Mouse (Mus musculus) heart, embryonic 14.5 days (tissue): ENCODE results near the gene Gtpbp2. TPM values are rescaled to one million over a fixed set of nuclear protein-coding genes. Genes with fewer than 3 reads are reported as not detected.
A peak's percentile ranks its signal among the peaks of the same experiment; 100 is the strongest.

Experiments
- ATAC-seq: fragments of 200-750 bp; cut with Nextera tagmentation; 2 replicates; pipeline ENCODE4 v1.8.0; 2017; ENCODE audit warnings: low read depth, moderate TSS enrichment; ENCODE audit not compliant: insufficient number of reproducible peaks, insufficient read depth, low FRiP score
- H3K27ac ChIP-seq, 2 experiments: fragments of 200-500 bp in 1 of 2; fragments of 300-500 bp in 1 of 2; sonication (generic) in 1 of 2; replicated peaks in 1 of 2; 2 replicates each; pipeline ENCODE4 v1.5.1; 2012 to 2014; ENCODE audit warnings: low read depth in 2 of 2, low read length in 2 of 2, control low read depth in 1 of 2, mild to moderate bottlenecking in 1 of 2, mixed read lengths in 1 of 2; ENCODE audit not compliant: control insufficient read depth in 1 of 2, insufficient read depth in 1 of 2
- H3K27me3 ChIP-seq: fragments of 300-500 bp; sonication (generic); 2 replicates; pipeline ENCODE4 v1.6.1; 2014; ENCODE audit warnings: mild to moderate bottlenecking, low read length, control low read depth; ENCODE audit not compliant: control insufficient read depth, insufficient read depth
- H3K36me3 ChIP-seq: fragments of 300-500 bp; sonication (generic); 2 replicates; pipeline ENCODE4 v1.6.1; 2014; ENCODE audit warnings: mild to moderate bottlenecking, control low read depth, low read length, mixed read lengths; ENCODE audit not compliant: control insufficient read depth, insufficient read depth
- H3K4me1 ChIP-seq, 2 experiments: fragments of 200-500 bp in 1 of 2; fragments of 300-500 bp in 1 of 2; sonication (generic) in 1 of 2; 2 replicates each; pipeline ENCODE4 v1.6.1; 2012 to 2014; ENCODE audit warnings: low read length in 2 of 2, control low read depth in 1 of 2, mixed read lengths in 1 of 2; ENCODE audit not compliant: control insufficient read depth in 2 of 2, insufficient read depth in 2 of 2
- H3K4me2 ChIP-seq: fragments of 300-500 bp; sonication (generic); 2 replicates; pipeline ENCODE4 v1.6.1; 2014; ENCODE audit warnings: mild to moderate bottlenecking, low read length
- H3K4me3 ChIP-seq, 2 experiments: fragments of 200-500 bp in 1 of 2; fragments of 300-500 bp in 1 of 2; sonication (generic) in 1 of 2; 2 replicates each; pipeline ENCODE4 v1.5.1; 2012 to 2014; ENCODE audit warnings: low read length in 2 of 2, mild to moderate bottlenecking in 2 of 2, control low read depth in 1 of 2, low read depth in 1 of 2, moderate library complexity in 1 of 2; ENCODE audit not compliant: control insufficient read depth in 1 of 2, insufficient read depth in 1 of 2
- H3K9ac ChIP-seq: fragments of 300-500 bp; sonication (generic); 2 replicates; pipeline ENCODE4 v1.6.1; 2014; ENCODE audit warnings: mild to moderate bottlenecking, low read length
- H3K9me3 ChIP-seq: fragments of 300-500 bp; sonication (generic); 2 replicates; pipeline ENCODE4 v1.6.1; 2016; ENCODE audit warnings: low read length, control low read depth; ENCODE audit not compliant: control insufficient read depth
- WGBS: fragments of 180-500 bp; shearing (Covaris S2); extraction: QIAGEN DNeasy Blood & Tissue Kit; methylation state at CpG from one replicate; pipeline ENCODE4 v1.1.7; 2014; 5-methylcytosine and 5-hydroxymethylcytosine counted together
- polyA plus RNA-seq: library from polyadenylated mRNA; unstranded; fragments of >200 nt; fragmentation: Nextera tagmentation; extraction: Ambion mirVana; gene quantifications from 2 replicates; pipeline ENCODE4 v1.2.1, GENCODE M21; 2014

Gtpbp2 gene
- polyA plus RNA-seq, 1 experiment from 2014 or later, result 29.1 TPM

GRCm38 (mm10) chr17:46164301-46164700 is 3.5 kb downstream of the Gtpbp2 start:
- no peak overlapping the region for H3K4me3 ChIP-seq
- peaks cover 13 to 39% of the 10 kb centered on the region in 2 experiments for H3K4me1 ChIP-seq
- ATAC-seq, result no peak
- H3K4me2 ChIP-seq, result no peak overlapping the region
- H3K9ac ChIP-seq, result no peak overlapping the region
- H3K27me3 ChIP-seq, result no peaks in the 10 kb centered on the region
- H3K36me3 ChIP-seq, result peaks cover 63% of the 10 kb centered on the region
- H3K9me3 ChIP-seq, result no peaks in the 10 kb centered on the region
- no peak overlapping the region for H3K27ac ChIP-seq
- WGBS, result 91% methylated on average over 8 of the region's 8 CpGs

DNA sequence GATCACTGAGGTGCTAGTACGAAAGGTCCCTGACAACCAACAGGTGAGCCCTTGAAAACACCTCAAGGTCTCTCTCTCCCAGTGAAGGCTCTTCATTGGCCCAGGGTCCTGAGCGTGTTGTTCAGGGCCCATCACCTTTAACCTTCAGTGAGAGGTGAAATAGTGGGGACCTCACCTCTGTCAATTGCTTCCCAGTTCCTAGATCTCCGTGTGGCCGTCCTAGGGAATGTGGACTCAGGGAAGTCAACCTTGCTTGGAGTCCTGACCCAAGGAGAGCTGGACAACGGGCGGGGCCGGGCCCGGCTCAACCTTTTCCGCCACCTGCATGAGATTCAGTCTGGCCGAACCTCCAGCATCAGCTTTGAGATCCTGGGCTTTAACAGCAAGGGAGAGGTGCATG is 4.0 kb downstream of the Gtpbp2 start:
- H3K4me2 ChIP-seq, result no peak overlapping the region
- 93% methylated on average over 10 of the region's 10 CpGs for WGBS

GRCm38 (mm10) chr17:46165460-46165859 is 4.6 kb downstream of the Gtpbp2 start:
- Histone ChIP-seq H3K27me3 (no peaks in the 10 kb centered on the region), H3K27ac (no peak overlapping the region), H3K4me3 (no peak overlapping the region), H3K36me3 (peaks cover 75% of the 10 kb centered on the region), H3K4me1 (peaks cover 13 to 34% of the 10 kb centered on the region in 2 experiments), H3K9me3 (no peaks in the 10 kb centered on the region), H3K4me2 (no peak overlapping the region), H3K9ac (no peak overlapping the region)
- WGBS, result 85% methylated on average over 12 of the region's 12 CpGs
- no peak for ATAC-seq

More for the DNA sequence above, 4.0 kb downstream of the Gtpbp2 start:
- no peak overlapping the region for H3K27ac ChIP-seq
- no peak for ATAC-seq
- H3K4me1 ChIP-seq, result peaks cover 13 to 34% of the 10 kb centered on the region in 2 experiments
- no peak overlapping the region for H3K9ac ChIP-seq
- no peaks in the 10 kb centered on the region for H3K27me3 ChIP-seq
- H3K9me3 ChIP-seq, result no peaks in the 10 kb centered on the region
- peaks cover 68% of the 10 kb centered on the region for H3K36me3 ChIP-seq
- no peak overlapping the region for H3K4me3 ChIP-seq

DNA sequence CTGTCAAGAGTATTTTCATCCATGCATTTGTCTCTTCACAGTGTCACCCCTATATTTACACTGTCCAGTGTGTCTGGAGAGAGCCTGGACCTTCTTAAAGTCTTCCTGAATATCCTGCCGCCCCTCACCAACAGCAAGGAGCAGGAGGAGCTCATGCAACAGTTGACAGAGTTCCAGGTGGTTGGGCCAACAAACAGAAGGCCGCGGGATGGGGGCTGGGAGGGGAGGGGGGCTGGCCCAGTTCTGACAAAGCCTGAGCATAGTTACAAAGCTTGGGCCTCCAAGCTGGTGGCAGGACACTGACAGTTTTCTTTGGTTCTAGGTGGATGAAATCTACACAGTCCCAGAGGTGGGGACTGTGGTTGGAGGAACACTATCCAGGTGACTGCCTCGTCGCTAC is 5.4 kb downstream of the Gtpbp2 start:
- Histone ChIP-seq H3K4me2 (no peak overlapping the region), H3K27me3 (no peaks in the 10 kb centered on the region), H3K36me3 (peaks cover 83% of the 10 kb centered on the region), H3K9me3 (no peaks in the 10 kb centered on the region), H3K27ac (peak overlapping the region in 1 of 2 experiments; percentile 33; a peak in 2 of 4 replicates), H3K9ac (peak overlapping the region; percentile 44; the same call in 1 of the 2 replicates), H3K4me1 (peaks cover 13 to 34% of the 10 kb centered on the region in 2 experiments), H3K4me3 (no peak overlapping the region)
- no peak for ATAC-seq
- 74% methylated on average over 5 of the region's 5 CpGs for WGBS

DNA sequence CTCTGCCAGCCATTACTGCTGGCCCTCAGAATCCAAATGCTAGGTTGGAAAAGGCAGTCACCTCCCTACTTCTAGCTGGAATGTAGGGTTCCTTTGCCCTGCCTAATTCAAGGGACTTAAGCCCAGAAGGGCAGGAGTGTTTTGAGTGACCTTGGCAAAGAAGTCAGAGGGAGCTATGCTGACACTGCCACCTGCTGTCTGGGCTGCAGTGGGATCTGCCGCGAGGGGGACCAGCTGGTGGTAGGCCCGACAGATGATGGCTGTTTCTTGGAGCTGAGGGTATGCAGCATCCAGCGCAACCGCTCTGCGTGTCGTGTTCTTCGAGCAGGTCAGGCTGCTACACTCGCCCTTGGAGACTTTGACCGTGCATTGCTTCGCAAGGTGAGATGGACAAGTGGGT is 6.2 kb downstream of the Gtpbp2 start:
- Histone ChIP-seq H3K4me2 (no peak overlapping the region), H3K27me3 (no peaks in the 10 kb centered on the region), H3K27ac (peak overlapping the region in 1 of 2 experiments; percentile 33; a peak in 2 of 4 replicates), H3K9me3 (no peaks in the 10 kb centered on the region), H3K4me1 (peaks cover 9 to 28% of the 10 kb centered on the region in 2 experiments), H3K36me3 (peaks cover 90% of the 10 kb centered on the region), H3K9ac (peak overlapping the region; percentile 44; the same call in 1 of the 2 replicates), H3K4me3 (no peak overlapping the region)
- WGBS, result 82% methylated on average over 11 of the region's 11 CpGs
- ATAC-seq, result no peak

- no peak for ATAC-seq
- H3K27ac ChIP-seq, result no peak overlapping the region
These were observed 7.5 kb downstream of the Gtpbp2 start for GRCm38 (mm10) chr17:46168318-46168717.

GRCm38 (mm10) chr17:46168768-46169167 is 7.9 kb downstream of the Gtpbp2 start:
- Histone ChIP-seq H3K9ac (no peak overlapping the region), H3K4me3 (no peak overlapping the region), H3K36me3 (peaks cover 100% of the 10 kb centered on the region), H3K4me1 (peaks cover 0 to 15% of the 10 kb centered on the region in 2 experiments; a peak in 3 of 4 replicates), H3K9me3 (no peaks in the 10 kb centered on the region), H3K27ac (no peak overlapping the region), H3K4me2 (no peak overlapping the region), H3K27me3 (no peaks in the 10 kb centered on the region)
- 51% methylated on average over 5 of the region's 5 CpGs for WGBS
- no peak for ATAC-seq

More at GRCm38 (mm10) chr17:46168318-46168717, 7.5 kb downstream of the Gtpbp2 start:
- 39% methylated on average over 5 of the region's 5 CpGs for WGBS
- Histone ChIP-seq H3K4me2 (no peak overlapping the region), H3K36me3 (peaks cover 100% of the 10 kb centered on the region), H3K4me1 (peaks cover under 1 to 15% of the 10 kb centered on the region in 2 experiments), H3K27me3 (no peaks in the 10 kb centered on the region), H3K9me3 (no peaks in the 10 kb centered on the region), H3K4me3 (no peak overlapping the region), H3K9ac (no peak overlapping the region)

DNA sequence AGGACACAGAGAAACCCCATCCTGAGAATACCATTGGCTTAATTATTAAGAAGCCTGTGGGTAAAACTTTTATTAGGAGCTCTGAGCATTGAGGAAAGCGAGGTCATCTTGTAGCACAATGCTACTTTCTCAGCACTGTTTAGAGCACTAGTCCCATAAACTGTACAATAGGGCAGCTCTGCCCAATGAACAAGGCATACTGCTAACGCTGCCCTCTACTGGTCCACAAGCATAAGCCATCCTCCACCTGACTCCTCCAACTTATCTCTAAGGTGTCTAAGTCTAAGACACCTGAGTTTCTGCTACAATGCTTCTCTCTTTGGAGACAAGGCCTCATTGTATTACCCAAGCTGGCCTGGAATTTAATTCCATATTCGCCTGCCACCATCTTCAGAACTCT is 9.7 kb downstream of the Gtpbp2 start:
- WGBS, result 77% methylated on average over 3 of the region's 3 CpGs
- H3K9me3 ChIP-seq, result no peaks in the 10 kb centered on the region
- no peaks in the 10 kb centered on the region for H3K27me3 ChIP-seq
- H3K27ac ChIP-seq, result no peak overlapping the region
- H3K4me1 ChIP-seq, result peaks cover 0 to 15% of the 10 kb centered on the region in 2 experiments; a peak in 3 of 4 replicates
- H3K36me3 ChIP-seq, result peaks cover 96% of the 10 kb centered on the region
- no peak overlapping the region for H3K4me2 ChIP-seq
- H3K4me3 ChIP-seq, result no peak overlapping the region
- no peak overlapping the region for H3K9ac ChIP-seq
- no peak for ATAC-seq
